Mouse (Mus musculus) liver, embryonic 16.5 days (tissue): ENCODE results near the gene Mcm3ap. TPM values are rescaled to one million over a fixed set of nuclear protein-coding genes. Genes with fewer than 3 reads are reported as not detected.

Experiments used
- ATAC-seq: fragments of 200-750 bp; cut with Nextera tagmentation; 2 replicates; pipeline ENCODE4 v1.8.0; 2017; ENCODE audit warnings: low read depth, mild to moderate bottlenecking, moderate number of reproducible peaks, moderate library complexity
- H3K27ac ChIP-seq: fragments of 300-500 bp; sonication (generic); 2 replicates; pipeline ENCODE4 v1.5.1; 2014; ENCODE audit warnings: mild to moderate bottlenecking, low read length
- H3K27me3 ChIP-seq: fragments of 300-500 bp; sonication (generic); 2 replicates; pipeline ENCODE4 v1.6.1; 2014; ENCODE audit warnings: low read depth, low read length, mixed read lengths; ENCODE audit not compliant: control insufficient read depth, insufficient read depth
- H3K36me3 ChIP-seq: fragments of 300-500 bp; sonication (generic); 2 replicates; pipeline ENCODE4 v1.6.1; 2014; ENCODE audit warnings: mild to moderate bottlenecking; ENCODE audit not compliant: control insufficient read depth, insufficient read depth
- H3K4me1 ChIP-seq: fragments of 300-500 bp; sonication (generic); 2 replicates; pipeline ENCODE4 v1.6.1; 2014; ENCODE audit warnings: low read depth, low read length, mixed read lengths; ENCODE audit not compliant: control insufficient read depth
- H3K4me2 ChIP-seq: fragments of 300-500 bp; sonication (generic); 2 replicates; pipeline ENCODE4 v1.6.1; 2014; ENCODE audit warnings: low read depth, low read length, mixed read lengths
- H3K4me3 ChIP-seq: fragments of 300-500 bp; sonication (generic); 2 replicates; pipeline ENCODE4 v1.5.1; 2014; ENCODE audit warnings: low read depth, mild to moderate bottlenecking, low read length
- H3K9ac ChIP-seq: fragments of 300-500 bp; sonication (generic); 2 replicates; pipeline ENCODE4 v1.6.1; 2014; ENCODE audit warnings: low read depth, low read length
- H3K9me3 ChIP-seq: fragments of 300-500 bp; sonication (generic); replicated peaks from 2 replicates; pipeline ENCODE4 v1.6.1; 2016; ENCODE audit warnings: low read length; ENCODE audit not compliant: control insufficient read depth
- WGBS: fragments of 180-500 bp; shearing (Covaris S2); extraction: QIAGEN DNeasy Blood & Tissue Kit; methylation state at CpG from one replicate; pipeline ENCODE4 v1.1.7; 2014; ENCODE audit not compliant: insufficient replicate concordance; 5-methylcytosine and 5-hydroxymethylcytosine counted together
- polyA plus RNA-seq: library from polyadenylated mRNA; unstranded; fragments of >200 nt; fragmentation: Nextera tagmentation; extraction: Ambion mirVana; gene quantifications from 2 replicates; pipeline ENCODE4 v1.2.1, GENCODE M21; 2015

Gene Mcm3ap
- polyA plus RNA-seq, 1 experiment from 2014 or later, result 21.4 TPM

DNA sequence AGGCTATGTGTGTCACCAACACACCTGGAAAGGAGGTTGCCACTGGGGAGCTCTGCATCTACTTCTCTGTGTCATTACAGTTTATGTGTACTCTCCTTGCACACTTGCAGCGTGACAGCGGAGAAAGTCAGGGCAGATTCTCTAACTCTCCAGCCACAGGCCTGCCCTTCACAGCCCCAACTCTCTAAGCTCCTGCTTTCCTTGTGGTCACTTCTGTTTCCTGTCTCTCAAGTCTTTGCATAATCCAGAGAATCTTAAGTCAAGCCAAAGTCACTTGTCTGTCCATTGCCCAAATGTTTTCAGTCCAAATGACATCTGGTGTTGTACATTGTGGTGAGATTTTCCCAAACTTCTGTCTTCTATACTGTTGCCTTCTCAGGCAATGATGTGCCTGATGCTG, 17.6 kb downstream of the Mcm3ap start:
- no peak for ATAC-seq
- Histone ChIP-seq H3K27ac (no peak overlapping the region), H3K27me3 (no peaks in the 10 kb centered on the region), H3K36me3 (peaks cover 25% of the 10 kb centered on the region), H3K9me3 (no peaks in the 10 kb centered on the region), H3K9ac (no peak overlapping the region), H3K4me1 (no peaks in the 10 kb centered on the region), H3K4me2 (no peak overlapping the region), H3K4me3 (no peak overlapping the region)
- WGBS, result 61% methylated on average over 2 of the region's 2 CpGs

- Histone ChIP-seq H3K4me3 (no peak overlapping the region), H3K4me2 (no peak overlapping the region), H3K4me1 (peaks cover under 1% of the 10 kb centered on the region; the same call in 1 of the 2 replicates), H3K27me3 (no peaks in the 10 kb centered on the region), H3K27ac (no peak overlapping the region; the same call in 1 of the 2 replicates), H3K36me3 (peaks cover 25% of the 10 kb centered on the region), H3K9ac (no peak overlapping the region), H3K9me3 (no peaks in the 10 kb centered on the region)
- WGBS, result 30% methylated on average over 8 of the region's 8 CpGs
- peak; percentile 76 for ATAC-seq
Observed at GRCm38 (mm10) chr10:76488265-76488664, 19.5 kb downstream of the Mcm3ap start.

GRCm38 (mm10) chr10:76489205-76489604, 20.5 kb downstream of the Mcm3ap start:
- no peaks in the 10 kb centered on the region for H3K27me3 ChIP-seq
- no peak overlapping the region for H3K9ac ChIP-seq
- H3K36me3 ChIP-seq, result peaks cover 23% of the 10 kb centered on the region
- H3K9me3 ChIP-seq, result no peaks in the 10 kb centered on the region
- H3K4me3 ChIP-seq, result no peak overlapping the region
- H3K4me2 ChIP-seq, result no peak overlapping the region
- H3K27ac ChIP-seq, result no peak overlapping the region
- no peak for ATAC-seq
- WGBS, result 62% methylated on average over 15 of the region's 15 CpGs
- peaks cover 5% of the 10 kb centered on the region; the same call in 1 of the 2 replicates for H3K4me1 ChIP-seq

GRCm38 (mm10) chr10:76493527-76493926, 24.8 kb downstream of the Mcm3ap start:
- Histone ChIP-seq H3K9me3 (no peaks in the 10 kb centered on the region), H3K4me1 (peaks cover 5% of the 10 kb centered on the region; the same call in 1 of the 2 replicates), H3K4me3 (no peak overlapping the region), H3K27me3 (no peaks in the 10 kb centered on the region), H3K4me2 (no peak overlapping the region), H3K9ac (no peak overlapping the region), H3K27ac (no peak overlapping the region), H3K36me3 (peaks cover 29% of the 10 kb centered on the region)
- 13% methylated on average over 1 of the region's 1 CpGs for WGBS
- peak; percentile 59; the same call in 1 of the 2 replicates for ATAC-seq

DNA sequence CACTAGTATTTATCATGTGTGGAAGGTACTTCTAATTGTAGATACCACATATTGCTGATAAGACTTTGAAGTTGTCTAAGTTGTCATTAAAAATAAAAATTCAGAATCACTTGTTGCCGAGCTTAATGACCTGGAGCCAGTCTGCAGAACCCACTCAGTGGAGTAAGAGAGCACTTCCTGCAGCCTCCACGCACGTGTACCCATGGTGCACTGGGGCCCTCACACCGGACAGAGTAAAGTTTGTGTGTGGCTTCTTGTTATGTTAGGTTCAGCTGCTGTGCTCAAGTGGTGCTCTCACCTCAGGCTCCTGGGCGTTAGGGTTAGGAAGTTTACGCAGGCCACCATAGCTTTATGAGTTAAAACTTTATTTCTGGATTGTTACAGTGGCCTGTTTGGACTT, 26.8 kb downstream of the Mcm3ap start:
- no peak overlapping the region for H3K4me2 ChIP-seq
- no peaks in the 10 kb centered on the region for H3K27me3 ChIP-seq
- H3K4me1 ChIP-seq, result peaks cover 5% of the 10 kb centered on the region; the same call in 1 of the 2 replicates
- H3K9me3 ChIP-seq, result no peaks in the 10 kb centered on the region
- no peak overlapping the region for H3K27ac ChIP-seq
- no peak overlapping the region for H3K4me3 ChIP-seq
- no peak for ATAC-seq
- peaks cover 39% of the 10 kb centered on the region for H3K36me3 ChIP-seq
- H3K9ac ChIP-seq, result no peak overlapping the region
- WGBS, result 66% methylated on average over 6 of the region's 6 CpGs

GRCm38 (mm10) chr10:76496366-76496765, 27.6 kb downstream of the Mcm3ap start:
- H3K36me3 ChIP-seq, result peaks cover 40% of the 10 kb centered on the region
- WGBS, result 47% methylated on average over 7 of the region's 7 CpGs

GRCm38 (mm10) chr10:76497522-76497921, 28.8 kb downstream of the Mcm3ap start:
- H3K36me3 ChIP-seq, result peaks cover 42% of the 10 kb centered on the region
- H3K4me2 ChIP-seq, result no peak overlapping the region
- H3K27me3 ChIP-seq, result no peaks in the 10 kb centered on the region
- ATAC-seq, result no peak
- H3K9ac ChIP-seq, result no peak overlapping the region
- no peak overlapping the region for H3K4me3 ChIP-seq
- H3K27ac ChIP-seq, result no peak overlapping the region
- H3K4me1 ChIP-seq, result peaks cover 5% of the 10 kb centered on the region; the same call in 1 of the 2 replicates
- no peaks in the 10 kb centered on the region for H3K9me3 ChIP-seq
- WGBS, result 81% methylated on average over 4 of the region's 4 CpGs

More at GRCm38 (mm10) chr10:76496366-76496765, 27.6 kb downstream of the Mcm3ap start:
- H3K27ac ChIP-seq, result no peak overlapping the region
- H3K9ac ChIP-seq, result no peak overlapping the region
- H3K4me2 ChIP-seq, result no peak overlapping the region
- no peaks in the 10 kb centered on the region for H3K9me3 ChIP-seq
- H3K4me1 ChIP-seq, result peaks cover 5% of the 10 kb centered on the region; the same call in 1 of the 2 replicates
- no peak for ATAC-seq
- H3K27me3 ChIP-seq, result no peaks in the 10 kb centered on the region
- H3K4me3 ChIP-seq, result no peak overlapping the region

DNA sequence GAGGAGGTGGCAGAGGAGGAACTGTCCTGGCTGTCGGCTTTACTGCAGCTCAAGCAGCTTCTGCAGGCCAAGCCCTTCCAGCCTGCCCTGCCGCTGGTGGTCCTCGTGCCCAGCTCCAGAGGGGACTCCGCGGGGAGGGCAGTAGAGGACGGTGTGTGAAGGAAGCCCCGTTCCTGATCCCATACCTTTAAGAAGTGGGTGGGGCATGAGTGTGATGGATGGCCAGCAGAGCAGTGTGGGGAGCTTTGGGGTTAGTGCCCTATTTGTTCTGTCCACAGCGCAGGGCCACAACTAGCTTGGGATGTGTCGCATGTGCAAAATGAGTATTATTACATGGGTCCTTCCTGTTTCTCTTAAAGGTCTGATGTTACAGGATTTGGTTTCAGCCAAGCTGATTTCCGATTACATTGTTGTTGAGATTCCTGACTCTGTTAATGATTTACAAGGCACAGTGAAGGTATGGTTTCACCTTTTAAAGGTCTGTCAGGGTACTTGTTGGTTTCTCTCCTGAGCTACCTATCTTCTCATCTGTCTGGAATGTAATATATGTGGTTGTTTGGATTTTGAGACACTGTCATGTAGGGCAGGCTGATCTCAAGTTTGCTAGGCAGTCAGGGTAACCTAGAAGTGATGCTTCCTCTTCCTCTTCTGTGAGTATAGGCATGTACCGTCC, 35.7 kb downstream of the Mcm3ap start:
- no peak overlapping the region for H3K4me3 ChIP-seq
- no peaks in the 10 kb centered on the region for H3K27me3 ChIP-seq
- H3K4me2 ChIP-seq, result no peak overlapping the region
- 78% methylated on average over 11 of the region's 11 CpGs for WGBS
- H3K9me3 ChIP-seq, result no peaks in the 10 kb centered on the region
- no peak overlapping the region for H3K9ac ChIP-seq
- H3K4me1 ChIP-seq, result no peaks in the 10 kb centered on the region
- ATAC-seq, result 0 out of 2 replicates have a peak, but pooled peaks have one; percentile 35
- H3K36me3 ChIP-seq, result peaks cover 50% of the 10 kb centered on the region
- H3K27ac ChIP-seq, result 0 out of 2 replicates have a peak overlapping the region, but pooled peaks have one; percentile 38

DNA sequence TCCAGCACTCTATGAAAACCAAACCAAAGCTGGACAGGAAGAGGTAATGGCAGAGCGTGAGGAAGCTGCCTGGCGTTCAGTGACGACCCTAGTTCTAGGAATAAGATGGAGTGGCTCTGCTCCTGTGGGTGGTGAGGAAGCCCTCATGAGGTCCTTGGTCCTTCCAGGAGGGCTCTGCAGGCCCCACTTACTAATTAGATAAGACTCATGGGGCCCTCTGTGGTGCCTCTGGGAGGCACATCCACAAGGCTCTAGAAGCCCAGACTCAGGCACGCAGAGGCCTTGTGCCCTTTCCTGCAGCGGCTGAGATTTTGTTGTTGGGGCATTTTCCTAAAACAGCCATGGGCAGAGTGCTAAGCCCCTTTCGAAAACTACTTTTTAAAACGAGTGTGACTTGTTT, 37.1 kb downstream of the Mcm3ap start:
- Histone ChIP-seq H3K9me3 (no peaks in the 10 kb centered on the region), H3K4me1 (no peaks in the 10 kb centered on the region), H3K27me3 (no peaks in the 10 kb centered on the region), H3K27ac (no peak overlapping the region), H3K9ac (no peak overlapping the region), H3K4me2 (no peak overlapping the region), H3K4me3 (no peak overlapping the region), H3K36me3 (peaks cover 41% of the 10 kb centered on the region)
- no peak for ATAC-seq
- WGBS, result 64% methylated on average over 7 of the region's 7 CpGs
